Mouse (Mus musculus) CH12.LX (cell line): ENCODE measurements around the gene Pprc1.

Experiments
- CTCF ChIP-seq, 2 experiments: IDR thresholded peaks in 1 of 2; conservative IDR thresholded peaks in 1 of 2; 2 replicates each; pipeline ENCODE4 v1.5.1; 2011 to 2012; ENCODE audit warnings: low read depth in 2 of 2, low read length in 2 of 2, improper control_type of control experiment in 1 of 2, inconsistent platforms in 1 of 2, mild to moderate bottlenecking in 1 of 2, moderate library complexity in 1 of 2
- MAFK ChIP-seq: IDR thresholded peaks from 2 replicates; pipeline ENCODE4 v1.6.1; 2011; ENCODE audit warnings: low read length, improper control_type of control experiment; ENCODE audit not compliant: insufficient replicate concordance
- MEF2A ChIP-seq: IDR thresholded peaks from 2 replicates; pipeline ENCODE4 v1.6.1; 2014; ENCODE audit warnings: low read depth, mild to moderate bottlenecking, inconsistent platforms, low read length, improper control_type of control experiment, borderline replicate concordance
- TCF12 ChIP-seq: IDR thresholded peaks from 2 replicates; pipeline ENCODE4 v1.6.1; 2014; ENCODE audit warnings: low read depth, mild to moderate bottlenecking, inconsistent platforms, low read length, improper control_type of control experiment

GRCm38 (mm10) chr19:46110781-46111180 is 66.1 kb downstream of the Pprc1 start:
- no peak for TF ChIP-seq TCF12
- no peak for TF ChIP-seq MEF2A
- no peak for TF ChIP-seq MAFK
- TF ChIP-seq CTCF (conservative IDR thresholded peaks at IDR 0.05 in 1 of 2, IDR thresholded peaks at IDR 0.05 in 1 of 2; ENCODE audit: low read depth in 2 of 2, low read length in 2 of 2): no peak
